Mouse (Mus musculus) NIH3T3 (cell line): ENCODE measurements around the gene Bfsp1.

ENCODE experiments used
- DNase-seq: peaks from one replicate; pipeline ENCODE4 v3.0.0-alpha.2; 2012; ENCODE audit warnings: low read depth

Gene Bfsp1

DNA sequence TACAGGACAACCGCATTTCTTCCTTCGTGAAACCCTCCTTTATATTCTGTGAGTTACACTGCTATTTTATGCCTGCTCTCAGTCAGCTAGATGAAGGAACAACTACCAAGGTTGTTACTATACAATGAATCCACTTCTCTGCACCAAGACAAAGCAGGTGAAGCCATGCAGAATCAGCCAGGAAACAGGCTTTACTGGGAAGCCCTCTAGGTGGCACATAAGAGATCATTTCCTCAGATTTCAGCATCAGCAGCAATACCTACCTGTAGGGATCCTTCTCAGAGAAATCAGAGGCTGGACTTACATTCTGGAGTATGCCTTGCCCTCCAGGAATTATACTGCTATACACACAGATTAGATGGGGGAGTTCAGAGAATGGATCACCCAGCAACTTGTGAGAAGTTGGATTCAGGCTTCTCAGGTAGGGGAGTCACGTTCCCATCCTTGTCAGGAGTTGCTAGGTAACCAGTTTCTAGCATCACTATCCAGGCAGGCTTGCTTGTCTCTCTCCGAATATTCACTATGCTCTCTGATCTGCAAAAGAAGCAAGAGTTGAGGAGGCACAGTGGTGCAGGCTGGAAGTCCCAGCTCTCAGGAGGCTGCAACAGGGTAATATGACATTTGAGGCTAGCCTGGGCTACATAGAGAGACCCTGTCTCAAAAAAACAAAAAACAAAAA is 66.5 kb downstream of the Bfsp1 start:
- no peak for DNase-seq

- DNase-seq: no peak
Measured at GRCm38 (mm10) chr2:143795858-143796257, 67.1 kb downstream of the Bfsp1 start.

DNA sequence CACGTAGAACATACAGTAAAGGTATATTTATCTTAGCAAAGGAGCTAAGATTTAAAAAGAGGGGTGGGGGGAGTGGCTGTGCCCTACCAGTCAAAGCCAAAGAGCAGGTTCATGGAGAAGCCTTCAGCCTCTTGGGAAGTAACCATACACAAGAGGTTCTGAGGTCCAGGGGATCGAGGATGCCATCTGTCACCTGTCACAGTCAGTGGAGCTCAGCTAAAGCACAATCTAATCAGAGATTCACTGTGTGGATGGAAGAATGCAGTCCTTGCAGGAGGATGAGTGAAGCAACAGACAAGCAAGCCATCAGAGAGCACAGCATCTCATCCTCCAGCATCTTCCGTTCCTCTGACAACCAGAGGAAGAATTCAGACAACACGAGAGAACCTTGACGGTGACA is 73.1 kb downstream of the Bfsp1 start:
- no peak for DNase-seq

GRCm38 (mm10) chr2:143780310-143780709 is 82.7 kb downstream of the Bfsp1 start:
- no peak for DNase-seq
